Comparison of ENCODE assay signal across 7 mouse cellular contexts in genomic region chr11:57696807-57697251, GRCm38 (mm10). TPM values are rescaled to one million over a fixed set of nuclear protein-coding genes. Genes with fewer than 3 reads are reported as not detected.
DNase-seq lines count a peak whose midpoint lies in the region; ATAC-seq lines count a peak whose summit lies in the region.

No protein-coding gene starts in this region.

- H3K27me3 ChIP-seq in embryonic facial prominence, embryonic 10.5 days (replicated peaks; ENCODE audit: low read depth, poor library complexity, severe bottlenecking) = no peaks in the 10 kb centered on the region
- H3K27me3 ChIP-seq in forebrain, embryonic 15.5 days = no peaks in the 10 kb centered on the region
- H3K27me3 ChIP-seq in hindbrain, embryonic 16.5 days (replicated peaks; ENCODE audit: control insufficient read depth, insufficient read depth, low read length) = no peaks in the 10 kb centered on the region

- WGBS in embryonic facial prominence, embryonic 10.5 days = 67% methylated on average over 5 of the region's 5 CpGs
- 19% methylated on average over 5 of the region's 5 CpGs for WGBS in forebrain, embryonic 15.5 days
- WGBS in hindbrain, embryonic 16.5 days = 18% methylated on average over 5 of the region's 5 CpGs

- H3K4me2 ChIP-seq in forebrain, embryonic 15.5 days (replicated peaks) = peak overlapping the region; percentile 34; the same call in 1 of the 2 replicates
- peak overlapping the region; percentile 47 for H3K4me2 ChIP-seq in hindbrain, embryonic 16.5 days (ENCODE audit: low read length)

- no peaks in the 10 kb centered on the region for H3K9me3 ChIP-seq in embryonic facial prominence, embryonic 10.5 days
- no peaks in the 10 kb centered on the region for H3K9me3 ChIP-seq in forebrain, embryonic 15.5 days
- no peaks in the 10 kb centered on the region for H3K9me3 ChIP-seq in hindbrain, embryonic 16.5 days (ENCODE audit: control insufficient read depth, low read length)

- peaks cover 47% of the 10 kb centered on the region for H3K4me1 ChIP-seq in embryonic facial prominence, embryonic 10.5 days
- H3K4me1 ChIP-seq in forebrain, embryonic 15.5 days = peaks cover 25% of the 10 kb centered on the region
- H3K4me1 ChIP-seq in hindbrain, embryonic 16.5 days (ENCODE audit: control insufficient read depth, insufficient read depth, low read depth, low read length) = peaks cover 19% of the 10 kb centered on the region

- H3K36me3 ChIP-seq in embryonic facial prominence, embryonic 10.5 days (replicated peaks) = no peaks in the 10 kb centered on the region; the same call in 1 of the 2 replicates
- H3K36me3 ChIP-seq in forebrain, embryonic 15.5 days = no peaks in the 10 kb centered on the region
- no peaks in the 10 kb centered on the region for H3K36me3 ChIP-seq in hindbrain, embryonic 16.5 days (ENCODE audit: control insufficient read depth, insufficient read depth, low read length)

- peak; percentile 54; the same call in 1 of the 2 replicates for ATAC-seq in forebrain, embryonic 15.5 days (replicated peaks)
- ATAC-seq in hindbrain, embryonic 16.5 days = peak; percentile 43

- DNase-seq in embryonic facial prominence, embryonic 10.5 days (ENCODE audit: low spot score) = no peak
- DNase-seq in lung, postnatal 4 days = peak; percentile 54 to 62
- no peak for DNase-seq in spleen, postnatal 36 days (ENCODE audit: low spot score in 2 of 2)
- DNase-seq in left cerebral cortex, adult 11 months (ENCODE audit: low spot score) = no peak
- no peak for DNase-seq in spleen, adult 18-20 months

- no peak overlapping the region for H3K4me3 ChIP-seq in embryonic facial prominence, embryonic 10.5 days
- H3K4me3 ChIP-seq in forebrain, embryonic 15.5 days = no peak overlapping the region
- no peak overlapping the region for H3K4me3 ChIP-seq in hindbrain, embryonic 16.5 days (ENCODE audit: low read length)

- peak overlapping the region; percentile 21; the same call in 1 of the 2 replicates for H3K27ac ChIP-seq in embryonic facial prominence, embryonic 10.5 days (replicated peaks)
- peak overlapping the region; percentile 66; the same call in 1 of the 2 replicates for H3K27ac ChIP-seq in forebrain, embryonic 15.5 days (replicated peaks)
- peak overlapping the region; percentile 7; the same call in 1 of the 2 replicates for H3K27ac ChIP-seq in hindbrain, embryonic 16.5 days (ENCODE audit: low read depth, low read length)

- H3K9ac ChIP-seq in forebrain, embryonic 15.5 days (replicated peaks) = no peak overlapping the region
- 0 out of 2 replicates have a peak overlapping the region, but pooled peaks have one; percentile 4 for H3K9ac ChIP-seq in hindbrain, embryonic 16.5 days (ENCODE audit: low read depth, low read length)

RNA-seq across cellular contexts. Expression of gene Galnt10, which starts 51.6 kb away (rescaled TPM):
- 18.8 and 20.1 TPM in 2 replicates for polyA plus RNA-seq in embryonic facial prominence, embryonic 10.5 days (2016; fragmentation: Nextera tagmentation; extraction: Ambion mirVana)
- 14.3 and 15.3 TPM in 2 replicates for polyA plus RNA-seq in forebrain, embryonic 15.5 days (2015; fragmentation: Nextera tagmentation; extraction: Ambion mirVana)
- 12.3 and 13.1 TPM in 2 replicates for polyA plus RNA-seq in hindbrain, embryonic 16.5 days (2015; fragmentation: Nextera tagmentation; extraction: Ambion mirVana)

Comparison
In these comparisons a context has a peak if more than half of its experiments do, and no peak if none do; other contexts are left out.
1. DNase-seq: peak in lung, postnatal 4 days (2 of 2); none in embryonic facial prominence, embryonic 10.5 days (single experiment), spleen, postnatal 36 days (0 of 2), left cerebral cortex, adult 11 months (single experiment) and spleen, adult 18-20 months (0 of 2).
2. H3K27ac ChIP-seq: peak in every context shown above with its lines; median percentile 66 in forebrain, embryonic 15.5 days; 21 in embryonic facial prominence, embryonic 10.5 days; 7 in hindbrain, embryonic 16.5 days.